Mouse (Mus musculus) adrenal gland, postnatal 36 days (tissue): ENCODE results near the gene Mycs. TPM values are rescaled to one million over a fixed set of nuclear protein-coding genes. Genes with fewer than 3 reads are reported as not detected.

Source experiments
- DNase-seq, 2 experiments: peaks; one replicate each; pipeline ENCODE4 v3.0.0; 2021; ENCODE audit warnings: mixed read lengths in 1 of 2
- long read RNA-seq, 2 experiments: library from polyadenylated mRNA; stranded (forward); transcript quantifications; one replicate each; pipeline ENCODE4 v2.0.0; 2021; ENCODE audit warnings: borderline sequencing depth in 2 of 2
- total RNA-seq, 2 experiments: library from RNA; stranded (reverse); gene quantifications; 2 replicates each; pipeline ENCODE4 v1.2.3; 2021

The Mycs gene
- total RNA-seq: not detected
- long read RNA-seq, experiment 1: 0 reads
- long read RNA-seq, experiment 2: 0 reads

- DNase-seq: no peak
Measured at GRCm38 (mm10) chrX:5469165-5469564, at the start of gene Mycs. Mycs (minus strand) TSS chrX:5469265.

- no peak for DNase-seq
Measured at GRCm38 (mm10) chrX:5468022-5468421, 1.0 kb downstream of the Mycs start.

Other genes starting within 250 kb of the Mycs start
- not detected for gene Btbd35f7, start 199.8 kb upstream of the Mycs start, total RNA-seq